Mouse (Mus musculus) cerebellum, postnatal 25 days (tissue): ENCODE data around the gene Ppp1r12c.

Source experiments
- DNase-seq, 2 experiments: peaks; one replicate each; pipeline ENCODE4 v3.0.0; 2021; ENCODE audit warnings: mixed read lengths in 2 of 2

Ppp1r12c gene

GRCm38 (mm10) chr7:4515853-4516252 is 14.4 kb upstream of the Ppp1r12c start:
- no peak for DNase-seq

- no peak for DNase-seq
These were observed 12.6 kb upstream of the Ppp1r12c start for GRCm38 (mm10) chr7:4513829-4514712.

GRCm38 (mm10) chr7:4513236-4513635 is 11.8 kb upstream of the Ppp1r12c start:
- DNase-seq, result peak in 1 of 2 experiments; percentile 52

GRCm38 (mm10) chr7:4511489-4512224 is 10.2 kb upstream of the Ppp1r12c start:
- DNase-seq, result no peak

- peak; percentile 57 to 75 for DNase-seq
These were observed 8.6 kb upstream of the Ppp1r12c start for GRCm38 (mm10) chr7:4509863-4510608.

GRCm38 (mm10) chr7:4508739-4509116 is 7.2 kb upstream of the Ppp1r12c start:
- DNase-seq, result no peak

GRCm38 (mm10) chr7:4508062-4508738 is 6.7 kb upstream of the Ppp1r12c start:
- no peak for DNase-seq

- DNase-seq, result no peak
These were observed 5.7 kb upstream of the Ppp1r12c start for GRCm38 (mm10) chr7:4507220-4507619.

GRCm38 (mm10) chr7:4504646-4505435 is 3.4 kb upstream of the Ppp1r12c start:
- DNase-seq, result no peak

GRCm38 (mm10) chr7:4503858-4504257 is 2.4 kb upstream of the Ppp1r12c start:
- DNase-seq, result no peak

- no peak for DNase-seq
These were observed 1.6 kb upstream of the Ppp1r12c start for GRCm38 (mm10) chr7:4503100-4503499.

- peak; percentile 46 to 60 for DNase-seq
These were observed 1.1 kb upstream of the Ppp1r12c start for GRCm38 (mm10) chr7:4502421-4503090.

GRCm38 (mm10) chr7:4500892-4501471 is 498 bp downstream of the Ppp1r12c start:
- peak; percentile 63 to 77 for DNase-seq

- no peak for DNase-seq
These were observed 2.4 kb downstream of the Ppp1r12c start for GRCm38 (mm10) chr7:4499034-4499433.

GRCm38 (mm10) chr7:4498251-4498650 is 3.2 kb downstream of the Ppp1r12c start:
- DNase-seq, result peak in 1 of 2 experiments; percentile 53

- DNase-seq, result no peak
These were observed 4.1 kb downstream of the Ppp1r12c start for GRCm38 (mm10) chr7:4497271-4497903.

- no peak for DNase-seq
These were observed 5.0 kb downstream of the Ppp1r12c start for GRCm38 (mm10) chr7:4496468-4496867.

GRCm38 (mm10) chr7:4493991-4494390 is 7.5 kb downstream of the Ppp1r12c start:
- DNase-seq, result no peak

- peak in 1 of 2 experiments; percentile 12 for DNase-seq
These were observed 8.9 kb downstream of the Ppp1r12c start for GRCm38 (mm10) chr7:4492284-4493224.
